Mouse (Mus musculus): Measurements from ENCODE around the gene Aff1. TPM values are rescaled to one million over a fixed set of nuclear protein-coding genes. Genes with fewer than 3 reads are reported as not detected.

Gene Aff1
- polyA plus RNA-seq, 1 experiment from 2014 or later, result 8.2 TPM

DNA sequence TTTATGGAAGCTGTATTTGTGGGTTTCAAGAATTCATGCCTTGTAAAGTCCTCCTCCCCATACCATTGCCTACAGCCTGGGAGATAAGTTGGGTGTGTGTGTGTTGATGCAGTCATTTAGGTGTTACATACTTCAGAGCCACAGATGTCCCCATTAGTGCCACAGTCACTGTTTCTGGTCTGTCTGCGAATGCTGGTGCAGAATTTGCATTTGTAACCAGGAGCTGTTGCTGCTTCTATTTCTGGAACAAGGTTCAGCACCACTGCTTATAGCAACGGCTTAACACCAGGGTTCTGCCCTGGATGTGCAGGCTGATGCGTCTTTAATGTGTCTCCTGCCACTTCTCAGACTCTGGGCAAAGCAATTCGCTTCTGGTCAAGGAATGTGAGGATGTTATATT is 7.4 kb downstream of the Aff1 start:
- Histone ChIP-seq H3K4me3 (ENCODE audit: low read depth, low read length) (no peak overlapping the region), H3K36me3 (ENCODE audit: control insufficient read depth, insufficient read depth, low read length) (no peaks in the 10 kb centered on the region), H3K9me3 (ENCODE audit: control insufficient read depth, low read length) (no peaks in the 10 kb centered on the region), H3K4me2 (ENCODE audit: low read depth, low read length) (no peak overlapping the region), H3K9ac (ENCODE audit: low read depth, low read length) (no peak overlapping the region), H3K27me3 (replicated peaks; ENCODE audit: control insufficient read depth, insufficient read depth, low read length) (no peaks in the 10 kb centered on the region), H3K27ac (replicated peaks; ENCODE audit: low read depth, low read length) (no peak overlapping the region), H3K4me1 (ENCODE audit: control insufficient read depth, insufficient read depth, low read length) (no peaks in the 10 kb centered on the region)
- ATAC-seq (ENCODE audit: low read depth) (no peak), DNase-seq (ENCODE audit: low spot score) (no peak)
- WGBS, result 46% methylated on average over 4 of the region's 4 CpGs

DNA sequence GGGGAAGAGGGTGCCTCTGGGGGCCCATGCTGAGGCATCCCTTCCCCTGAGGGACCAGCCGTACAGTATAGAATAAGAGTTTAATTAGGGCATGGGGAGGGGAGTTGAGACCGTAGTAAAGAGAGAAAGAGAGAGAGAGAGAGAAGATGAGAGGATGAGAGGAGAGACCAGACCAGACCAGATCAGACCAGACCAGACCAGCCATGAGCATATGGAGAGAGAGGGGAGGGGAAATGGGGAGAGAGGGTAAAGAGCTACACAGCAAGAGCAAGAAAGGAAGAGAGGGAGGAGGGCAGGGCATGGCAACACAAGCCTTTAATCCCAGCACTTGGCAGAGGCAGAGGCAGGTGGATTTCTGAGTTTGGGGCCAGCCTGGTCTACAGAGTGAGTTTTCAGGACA is 8.5 kb downstream of the Aff1 start:
- H3K36me3 ChIP-seq (ENCODE audit: control insufficient read depth, insufficient read depth, low read length), result no peaks in the 10 kb centered on the region
- no peak overlapping the region for H3K27ac ChIP-seq (replicated peaks; ENCODE audit: low read depth, low read length)
- no peak overlapping the region for H3K4me3 ChIP-seq (ENCODE audit: low read depth, low read length)
- no peaks in the 10 kb centered on the region for H3K4me1 ChIP-seq (ENCODE audit: control insufficient read depth, insufficient read depth, low read length)
- H3K27me3 ChIP-seq (replicated peaks; ENCODE audit: control insufficient read depth, insufficient read depth, low read length), result no peaks in the 10 kb centered on the region
- H3K4me2 ChIP-seq (ENCODE audit: low read depth, low read length), result no peak overlapping the region
- no peak overlapping the region for H3K9ac ChIP-seq (ENCODE audit: low read depth, low read length)
- H3K9me3 ChIP-seq (ENCODE audit: control insufficient read depth, low read length), result no peaks in the 10 kb centered on the region
- WGBS, result 72% methylated on average over 2 of the region's 2 CpGs
- DNase-seq (ENCODE audit: low spot score) (no peak), ATAC-seq (ENCODE audit: low read depth) (peak; percentile 32; the same call in 1 of the 2 replicates)

GRCm38 (mm10) chr5:103701466-103701865 is 9.3 kb downstream of the Aff1 start:
- H3K4me1 ChIP-seq (ENCODE audit: control insufficient read depth, insufficient read depth, low read length), result no peaks in the 10 kb centered on the region
- DNase-seq (ENCODE audit: low spot score), result no peak
- no peak overlapping the region for H3K9ac ChIP-seq (ENCODE audit: low read depth, low read length)
- H3K9me3 ChIP-seq (ENCODE audit: control insufficient read depth, low read length), result 0 out of 2 replicates have a peak, but pooled peaks cover 2% of the 10 kb centered on the region
- no peak for ATAC-seq (ENCODE audit: low read depth)
- H3K4me2 ChIP-seq (ENCODE audit: low read depth, low read length), result no peak overlapping the region
- no peaks in the 10 kb centered on the region for H3K36me3 ChIP-seq (ENCODE audit: control insufficient read depth, insufficient read depth, low read length)
- no peaks in the 10 kb centered on the region for H3K27me3 ChIP-seq (replicated peaks; ENCODE audit: control insufficient read depth, insufficient read depth, low read length)
- 71% methylated on average over 3 of the region's 3 CpGs for WGBS
- H3K27ac ChIP-seq (replicated peaks; ENCODE audit: low read depth, low read length), result no peak overlapping the region
- no peak overlapping the region for H3K4me3 ChIP-seq (ENCODE audit: low read depth, low read length)

- Histone ChIP-seq H3K9ac (ENCODE audit: low read depth, low read length) (no peak overlapping the region), H3K27ac (replicated peaks; ENCODE audit: low read depth, low read length) (no peak overlapping the region), H3K4me2 (ENCODE audit: low read depth, low read length) (no peak overlapping the region), H3K4me1 (ENCODE audit: control insufficient read depth, insufficient read depth, low read length) (no peaks in the 10 kb centered on the region), H3K36me3 (ENCODE audit: control insufficient read depth, insufficient read depth, low read length) (no peaks in the 10 kb centered on the region), H3K27me3 (replicated peaks; ENCODE audit: control insufficient read depth, insufficient read depth, low read length) (no peaks in the 10 kb centered on the region), H3K9me3 (ENCODE audit: control insufficient read depth, low read length) (0 out of 2 replicates have a peak, but pooled peaks cover 4% of the 10 kb centered on the region), H3K4me3 (ENCODE audit: low read depth, low read length) (no peak overlapping the region)
- DNase-seq (ENCODE audit: low spot score) (no peak), ATAC-seq (ENCODE audit: low read depth) (no peak)
- WGBS, result 61% methylated on average over 6 of the region's 6 CpGs
Measured at GRCm38 (mm10) chr5:103702527-103702926, 10.4 kb downstream of the Aff1 start.

- H3K27ac ChIP-seq (replicated peaks; ENCODE audit: low read depth, low read length), result no peak overlapping the region
- no peaks in the 10 kb centered on the region for H3K36me3 ChIP-seq (ENCODE audit: control insufficient read depth, insufficient read depth, low read length)
- no peaks in the 10 kb centered on the region for H3K27me3 ChIP-seq (replicated peaks; ENCODE audit: control insufficient read depth, insufficient read depth, low read length)
- H3K9ac ChIP-seq (ENCODE audit: low read depth, low read length), result no peak overlapping the region
- H3K4me1 ChIP-seq (ENCODE audit: control insufficient read depth, insufficient read depth, low read length), result no peaks in the 10 kb centered on the region
- H3K4me2 ChIP-seq (ENCODE audit: low read depth, low read length), result no peak overlapping the region
- H3K4me3 ChIP-seq (ENCODE audit: low read depth, low read length), result no peak overlapping the region
- 86% methylated on average over 4 of the region's 4 CpGs for WGBS
- no peak for ATAC-seq (ENCODE audit: low read depth)
- no peak for DNase-seq (ENCODE audit: low spot score)
- H3K9me3 ChIP-seq (ENCODE audit: control insufficient read depth, low read length), result 0 out of 2 replicates have a peak, but pooled peaks cover 4% of the 10 kb centered on the region
Measured at GRCm38 (mm10) chr5:103705331-103705730, 13.2 kb downstream of the Aff1 start.

DNA sequence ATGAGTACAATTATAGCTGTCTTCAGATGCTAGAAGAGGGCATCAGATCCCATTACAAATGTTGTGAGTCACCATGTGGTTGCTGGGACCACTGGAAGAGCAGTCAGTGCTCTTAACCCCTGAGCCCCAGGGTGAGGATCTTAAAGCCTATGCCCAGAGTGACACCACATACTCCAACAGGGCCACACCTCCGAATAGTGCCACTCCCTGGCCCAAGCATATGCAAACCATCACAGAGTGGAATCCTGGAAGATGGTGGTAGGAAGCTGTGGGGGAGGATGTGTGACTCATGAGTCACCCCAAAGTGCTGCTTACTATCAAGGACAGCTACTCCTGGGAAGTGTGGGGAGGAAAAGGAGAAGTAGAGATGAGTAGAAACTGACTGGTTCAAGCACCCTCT is 13.7 kb downstream of the Aff1 start:
- Histone ChIP-seq H3K4me1 (ENCODE audit: control insufficient read depth, insufficient read depth, low read length) (no peaks in the 10 kb centered on the region), H3K36me3 (ENCODE audit: control insufficient read depth, insufficient read depth, low read length) (no peaks in the 10 kb centered on the region), H3K27ac (replicated peaks; ENCODE audit: low read depth, low read length) (no peak overlapping the region), H3K9ac (ENCODE audit: low read depth, low read length) (no peak overlapping the region), H3K9me3 (ENCODE audit: control insufficient read depth, low read length) (0 out of 2 replicates have a peak, but pooled peaks cover 4% of the 10 kb centered on the region), H3K27me3 (replicated peaks; ENCODE audit: control insufficient read depth, insufficient read depth, low read length) (no peaks in the 10 kb centered on the region), H3K4me3 (ENCODE audit: low read depth, low read length) (no peak overlapping the region), H3K4me2 (ENCODE audit: low read depth, low read length) (no peak overlapping the region)
- DNase-seq (ENCODE audit: low spot score) (no peak), ATAC-seq (ENCODE audit: low read depth) (no peak)
- 76% methylated on average over 1 of the region's 1 CpGs for WGBS

DNA sequence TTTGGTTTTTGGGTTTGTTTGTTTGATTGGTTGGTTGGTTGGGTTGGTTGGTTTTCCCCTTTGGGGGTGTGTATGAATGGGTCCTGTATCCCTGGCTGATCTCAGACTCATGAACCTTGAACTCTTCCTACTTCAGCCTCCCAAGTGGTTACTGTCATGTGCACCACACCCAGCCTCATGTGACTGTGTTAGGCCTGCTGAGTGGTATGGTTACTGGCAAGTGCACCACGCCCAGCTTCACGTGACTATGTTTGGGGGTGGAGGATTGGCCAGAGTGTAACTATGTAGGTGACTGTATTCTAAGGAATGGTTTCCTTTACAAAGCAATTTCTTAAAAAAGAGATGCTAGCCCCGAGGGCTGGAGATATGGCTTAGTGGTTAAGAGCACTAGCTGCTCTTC is 16.9 kb downstream of the Aff1 start:
- 85% methylated on average over 3 of the region's 3 CpGs for whole genome bisulfite sequencing
- Histone ChIP-seq H3K4me2 (ENCODE audit: low read depth, low read length) (no peak overlapping the region), H3K27ac (replicated peaks; ENCODE audit: low read depth, low read length) (no peak overlapping the region), H3K27me3 (replicated peaks; ENCODE audit: control insufficient read depth, insufficient read depth, low read length) (no peaks in the 10 kb centered on the region), H3K4me1 (ENCODE audit: control insufficient read depth, insufficient read depth, low read length) (no peaks in the 10 kb centered on the region), H3K4me3 (ENCODE audit: low read depth, low read length) (no peak overlapping the region), H3K36me3 (ENCODE audit: control insufficient read depth, insufficient read depth, low read length) (no peaks in the 10 kb centered on the region), H3K9ac (ENCODE audit: low read depth, low read length) (no peak overlapping the region), H3K9me3 (ENCODE audit: control insufficient read depth, low read length) (0 out of 2 replicates have a peak, but pooled peaks cover 4% of the 10 kb centered on the region)
- ATAC-seq (ENCODE audit: low read depth) (no peak), DNase-seq (ENCODE audit: low spot score) (no peak)

- Histone ChIP-seq H3K27me3 (replicated peaks; ENCODE audit: control insufficient read depth, insufficient read depth, low read length) (no peaks in the 10 kb centered on the region), H3K36me3 (ENCODE audit: control insufficient read depth, insufficient read depth, low read length) (no peaks in the 10 kb centered on the region), H3K27ac (replicated peaks; ENCODE audit: low read depth, low read length) (no peak overlapping the region), H3K4me2 (ENCODE audit: low read depth, low read length) (no peak overlapping the region), H3K4me3 (ENCODE audit: low read depth, low read length) (no peak overlapping the region), H3K4me1 (ENCODE audit: control insufficient read depth, insufficient read depth, low read length) (no peaks in the 10 kb centered on the region), H3K9me3 (ENCODE audit: control insufficient read depth, low read length) (no peaks in the 10 kb centered on the region), H3K9ac (ENCODE audit: low read depth, low read length) (no peak overlapping the region)
- WGBS, result 64% methylated on average over 2 of the region's 2 CpGs
- ATAC-seq (ENCODE audit: low read depth), result no peak
- no peak for DNase-seq (ENCODE audit: low spot score)
Measured at GRCm38 (mm10) chr5:103711886-103712285, 19.7 kb downstream of the Aff1 start.

GRCm38 (mm10) chr5:103713422-103713821 is 21.2 kb downstream of the Aff1 start:
- no peak overlapping the region for H3K27ac ChIP-seq (replicated peaks; ENCODE audit: low read depth, low read length)
- H3K27me3 ChIP-seq (replicated peaks; ENCODE audit: control insufficient read depth, insufficient read depth, low read length), result no peaks in the 10 kb centered on the region
- no peak for DNase-seq (ENCODE audit: low spot score)
- H3K4me2 ChIP-seq (ENCODE audit: low read depth, low read length), result no peak overlapping the region
- 66% methylated on average over 2 of the region's 2 CpGs for WGBS
- ATAC-seq (ENCODE audit: low read depth), result no peak
- H3K9ac ChIP-seq (ENCODE audit: low read depth, low read length), result no peak overlapping the region
- no peak overlapping the region for H3K4me3 ChIP-seq (ENCODE audit: low read depth, low read length)
- H3K9me3 ChIP-seq (ENCODE audit: control insufficient read depth, low read length), result no peaks in the 10 kb centered on the region
- no peaks in the 10 kb centered on the region for H3K36me3 ChIP-seq (ENCODE audit: control insufficient read depth, insufficient read depth, low read length)
- no peaks in the 10 kb centered on the region for H3K4me1 ChIP-seq (ENCODE audit: control insufficient read depth, insufficient read depth, low read length)

Measured in embryonic facial prominence, embryonic 14.5 days (tissue).